In genomic region chr2:22721522-22722470, GRCm38 (mm10) we compare ENCODE assay signal across 8 mouse cellular contexts. TPM values are rescaled to one million over a fixed set of nuclear protein-coding genes. Genes with fewer than 3 reads are reported as not detected.
DNase-seq lines count a peak whose midpoint lies in the region; ATAC-seq and TF ChIP-seq lines count a peak whose summit lies in the region.

No protein-coding gene starts in this region.

- H3K27me3 ChIP-seq in forebrain, postnatal 0 days (ENCODE audit: insufficient read depth, low read length): no peaks in the 10 kb centered on the region
- no peaks in the 10 kb centered on the region for H3K27me3 ChIP-seq in hindbrain, embryonic 10.5 days (ENCODE audit: insufficient read depth, poor library complexity, severe bottlenecking)

- intact Hi-C loops in heart, postnatal 25 days (cut with DNase I): loop anchor here (1.0 to 2.0 kb wide), 3 partner anchors 87 to 780 kb away; no protein-coding TSS in a partner anchor

- H3K4me2 ChIP-seq in forebrain, postnatal 0 days (ENCODE audit: low read depth): no peak overlapping the region

- H3K9me3 ChIP-seq in forebrain, postnatal 0 days (ENCODE audit: low read length): no peaks in the 10 kb centered on the region
- no peaks in the 10 kb centered on the region for H3K9me3 ChIP-seq in hindbrain, embryonic 10.5 days

- H3K36me3 ChIP-seq in forebrain, postnatal 0 days (ENCODE audit: insufficient read depth): no peaks in the 10 kb centered on the region
- no peaks in the 10 kb centered on the region for H3K36me3 ChIP-seq in hindbrain, embryonic 10.5 days

- peak; percentile 94 for TF ChIP-seq CTCF in forebrain, postnatal 0 days (IDR thresholded peaks at IDR 0.05; ENCODE audit: low read depth)

- DNase-seq in heart, adult 11 months: peak; percentile 91
- no peak for DNase-seq in heart, postnatal 25 days (ENCODE audit: low spot score)
- peak; percentile 62 for DNase-seq in cerebellum, adult 8-10 months
- DNase-seq in forebrain, postnatal 0 days: peak; percentile 90
- peak; percentile 44 for DNase-seq in hindbrain, embryonic 10.5 days (ENCODE audit: low spot score)
- DNase-seq in layer of hippocampus, adult 8-10 months (ENCODE audit: low spot score in 2 of 2): peak; percentile 63 to 68
- peak; percentile 63 for DNase-seq in lung, postnatal 14 days
- DNase-seq in right cerebral cortex, postnatal 14 days: peak; percentile 46

- H3K4me3 ChIP-seq in forebrain, postnatal 0 days (ENCODE audit: low read depth, low read length): no peak overlapping the region
- no peak overlapping the region for H3K4me3 ChIP-seq in hindbrain, embryonic 10.5 days

- H3K27ac ChIP-seq in forebrain, postnatal 0 days (ENCODE audit: low read depth, low read length): peak overlapping the region; percentile 24; the same call in 1 of the 2 replicates
- no peak overlapping the region for H3K27ac ChIP-seq in hindbrain, embryonic 10.5 days

- no peaks in the 10 kb centered on the region for H3K4me1 ChIP-seq in forebrain, postnatal 0 days (ENCODE audit: insufficient read depth)
- no peaks in the 10 kb centered on the region for H3K4me1 ChIP-seq in hindbrain, embryonic 10.5 days (replicated peaks)

- WGBS in forebrain, postnatal 0 days: 17% methylated on average over 8 of the region's 8 CpGs
- whole genome bisulfite sequencing in hindbrain, embryonic 10.5 days: 28% methylated on average over 8 of the region's 8 CpGs

- H3K9ac ChIP-seq in forebrain, postnatal 0 days: no peak overlapping the region

- ATAC-seq in forebrain, postnatal 0 days: peak; percentile 99

RNA-seq across cellular contexts. Expression of gene Apbb1ip, which starts 52.1 kb away (rescaled TPM):
- 1 to 10 TPM; 3.4 to 3.5 TPM for total RNA-seq in heart, postnatal 25 days (2021)
- total RNA-seq in forebrain, postnatal 0 days (2014; rRNA removed): 0.15 and 0.19 TPM in 2 replicates
- 0.57 and 1.6 TPM in 2 replicates for polyA plus RNA-seq in forebrain, postnatal 0 days (2015; fragmentation: Nextera tagmentation; extraction: Ambion mirVana)
- polyA plus RNA-seq in hindbrain, embryonic 10.5 days (2016; fragmentation: Nextera tagmentation; extraction: Ambion mirVana): 1.4 and 1.8 TPM in 2 replicates
- total RNA-seq in layer of hippocampus, adult 8-10 months (2022): 10 to 100 TPM in 2 of 4 experiments, 1 to 10 TPM in 2; 6.3 to 24.4 (median 13.5) TPM
